Mouse (Mus musculus) kidney, embryonic 16.5 days (tissue): ENCODE data around the gene Metap1d. TPM values are rescaled to one million over a fixed set of nuclear protein-coding genes. Genes with fewer than 3 reads are reported as not detected.

Source experiments
- ATAC-seq: fragments of 200-750 bp; cut with Nextera tagmentation; 2 replicates; pipeline ENCODE4 v1.8.0; 2017; ENCODE audit warnings: moderate TSS enrichment; ENCODE audit not compliant: low FRiP score, low TSS enrichment
- H3K27ac ChIP-seq: fragments of 300-500 bp; sonication (generic); 2 replicates; pipeline ENCODE4 v1.5.1; 2014; ENCODE audit warnings: low read length
- H3K27me3 ChIP-seq: fragments of 300-500 bp; sonication (generic); 2 replicates; pipeline ENCODE4 v1.6.1; 2014; ENCODE audit warnings: low read length, control low read depth, mixed read lengths; ENCODE audit not compliant: insufficient read depth
- H3K36me3 ChIP-seq: fragments of 300-500 bp; sonication (generic); 2 replicates; pipeline ENCODE4 v1.6.1; 2014; ENCODE audit warnings: low read length, control low read depth, mixed read lengths; ENCODE audit not compliant: insufficient read depth
- H3K4me1 ChIP-seq: fragments of 300-500 bp; sonication (generic); 2 replicates; pipeline ENCODE4 v1.6.1; 2014; ENCODE audit warnings: low read length, control low read depth, mixed read lengths; ENCODE audit not compliant: insufficient read depth
- H3K4me2 ChIP-seq: fragments of 300-500 bp; sonication (generic); replicated peaks from 2 replicates; pipeline ENCODE4 v1.6.1; 2014; ENCODE audit warnings: low read depth, low read length
- H3K4me3 ChIP-seq: fragments of 300-500 bp; sonication (generic); 2 replicates; pipeline ENCODE4 v1.5.1; 2014; ENCODE audit warnings: mild to moderate bottlenecking, low read length
- H3K9ac ChIP-seq: fragments of 300-500 bp; sonication (generic); replicated peaks from 2 replicates; pipeline ENCODE4 v1.6.1; 2014; ENCODE audit warnings: low read length
- H3K9me3 ChIP-seq: fragments of 300-500 bp; sonication (generic); 2 replicates; pipeline ENCODE4 v1.6.1; 2016; ENCODE audit warnings: low read length, control low read depth
- WGBS: fragments of 180-500 bp; shearing (Covaris S2); extraction: QIAGEN DNeasy Blood & Tissue Kit; methylation state at CpG from one replicate; pipeline ENCODE4 v1.1.7; 2014; 5-methylcytosine and 5-hydroxymethylcytosine counted together
- polyA plus RNA-seq: library from polyadenylated mRNA; unstranded; fragments of >200 nt; fragmentation: Nextera tagmentation; extraction: Ambion mirVana; gene quantifications from 2 replicates; pipeline ENCODE4 v1.2.1, GENCODE M21; 2015

The Metap1d gene
- polyA plus RNA-seq, 1 experiment from 2014 or later = 46.9 TPM

DNA sequence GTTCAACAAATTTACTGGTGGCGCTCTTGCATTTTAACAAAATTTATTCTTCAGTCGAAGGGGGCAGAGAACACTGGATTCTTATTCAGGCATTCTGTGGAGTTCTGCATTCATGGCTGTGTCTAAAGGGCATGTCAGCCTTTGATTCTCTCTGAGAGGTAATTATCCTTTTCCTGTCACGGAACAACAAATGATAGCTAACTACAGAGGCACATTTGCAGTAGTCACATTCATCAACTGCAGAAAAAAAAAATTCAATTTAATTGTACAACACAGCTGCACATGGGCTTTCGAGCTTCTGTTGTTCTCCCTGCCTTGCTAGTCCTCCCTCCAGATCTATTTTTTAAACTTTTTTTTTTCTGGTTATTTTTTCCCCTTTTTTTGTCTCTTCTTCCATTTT is 63.9 kb downstream of the Metap1d start:
- H3K27ac ChIP-seq = no peak overlapping the region
- WGBS = 67% methylated on average over 4 of the region's 4 CpGs

DNA sequence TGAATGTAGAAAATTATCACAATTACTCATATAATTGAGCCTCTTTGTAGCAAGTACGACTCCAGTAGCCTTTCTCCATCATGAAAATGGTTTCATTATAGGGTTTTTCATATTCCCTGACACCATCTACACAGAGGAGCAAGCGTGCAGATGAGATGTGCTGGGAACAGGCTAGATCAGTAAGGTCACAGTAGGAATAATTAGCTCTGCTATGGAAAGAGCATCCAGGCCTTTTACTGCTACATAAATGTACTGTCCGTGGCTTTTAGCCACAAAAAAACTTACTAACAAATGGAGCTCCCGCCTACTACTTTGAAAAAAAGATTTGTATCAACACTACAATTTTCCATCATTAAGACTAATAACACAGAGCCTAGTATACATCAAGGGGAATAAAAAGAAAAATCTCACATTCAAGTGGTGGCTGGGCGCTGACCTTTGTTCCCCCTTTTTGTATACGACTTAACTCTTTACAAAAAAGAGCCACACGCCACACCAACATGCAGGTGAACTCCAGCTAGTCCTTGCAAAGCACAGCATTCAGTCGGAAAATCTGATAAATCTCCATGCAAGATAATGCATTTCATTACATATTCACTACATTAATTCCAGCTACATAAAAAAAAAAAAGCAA is 64.5 kb downstream of the Metap1d start:
- Histone ChIP-seq H3K4me3 (no peak overlapping the region), H3K36me3 (no peaks in the 10 kb centered on the region), H3K27me3 (peaks cover 10% of the 10 kb centered on the region), H3K4me1 (no peaks in the 10 kb centered on the region), H3K9me3 (no peaks in the 10 kb centered on the region), H3K27ac (no peak overlapping the region), H3K4me2 (no peak overlapping the region), H3K9ac (no peak overlapping the region)
- 78% methylated on average over 8 of the region's 8 CpGs for WGBS
- no peak for ATAC-seq

More for the DNA sequence above, 63.9 kb downstream of the Metap1d start:
- H3K4me1 ChIP-seq = no peaks in the 10 kb centered on the region
- ATAC-seq = no peak
- no peak overlapping the region for H3K9ac ChIP-seq
- H3K4me3 ChIP-seq = no peak overlapping the region
- H3K36me3 ChIP-seq = no peaks in the 10 kb centered on the region
- no peak overlapping the region for H3K4me2 ChIP-seq
- no peaks in the 10 kb centered on the region for H3K9me3 ChIP-seq
- H3K27me3 ChIP-seq = peaks cover 8% of the 10 kb centered on the region; the same call in 1 of the 2 replicates

DNA sequence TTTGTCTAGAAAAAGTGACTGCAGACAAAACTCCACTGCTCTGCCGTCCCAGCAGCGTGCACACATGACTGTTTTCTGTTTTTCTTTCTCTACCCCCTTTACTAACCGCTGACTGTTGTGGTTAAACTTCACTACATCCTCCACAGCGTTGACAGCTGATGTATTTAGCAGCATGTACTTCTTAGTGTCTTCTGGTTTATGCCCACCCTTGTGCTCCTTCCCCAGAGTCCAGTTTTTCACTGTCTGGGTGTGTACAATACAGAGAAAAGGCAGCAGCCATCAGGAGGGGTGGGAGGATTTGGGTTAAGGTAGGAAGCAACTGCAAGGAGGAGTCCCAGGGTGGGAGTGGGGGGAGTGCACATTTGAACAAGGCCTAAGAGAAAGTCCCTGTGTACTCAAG is 69.8 kb downstream of the Metap1d start:
- WGBS = 43% methylated on average over 4 of the region's 4 CpGs
- H3K27me3 ChIP-seq = peaks cover 62% of the 10 kb centered on the region
- ATAC-seq = no peak

DNA sequence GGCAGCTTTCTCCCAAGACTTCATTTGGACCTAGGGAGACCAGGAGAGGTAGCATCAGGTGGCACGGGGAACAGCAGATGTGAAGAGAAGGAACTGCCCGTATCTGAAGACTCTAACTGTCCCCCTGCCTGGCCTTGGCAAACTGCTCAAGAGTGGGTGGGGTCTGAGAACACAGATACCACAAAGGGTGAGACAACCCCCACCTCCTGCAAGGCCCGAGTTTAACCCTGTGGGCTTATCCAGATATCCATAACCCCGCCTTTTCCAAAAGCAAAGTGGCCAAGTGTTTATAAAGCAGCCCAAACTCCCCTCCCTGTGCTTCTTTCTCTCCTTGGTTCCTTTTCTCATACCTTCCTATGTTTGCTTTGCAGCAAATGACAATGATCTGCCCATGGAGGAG is 70.4 kb downstream of the Metap1d start:
- peaks cover 67% of the 10 kb centered on the region for H3K27me3 ChIP-seq
- H3K36me3 ChIP-seq = no peaks in the 10 kb centered on the region
- no peaks in the 10 kb centered on the region for H3K4me1 ChIP-seq
- ATAC-seq = no peak
- no peak overlapping the region for H3K27ac ChIP-seq
- H3K9me3 ChIP-seq = no peaks in the 10 kb centered on the region
- 64% methylated on average over 4 of the region's 4 CpGs for WGBS
- H3K9ac ChIP-seq = no peak overlapping the region
- H3K4me3 ChIP-seq = no peak overlapping the region
- H3K4me2 ChIP-seq = no peak overlapping the region

More for the DNA sequence above, 69.8 kb downstream of the Metap1d start:
- Histone ChIP-seq H3K4me2 (no peak overlapping the region), H3K9ac (no peak overlapping the region), H3K4me1 (no peaks in the 10 kb centered on the region), H3K27ac (no peak overlapping the region), H3K36me3 (no peaks in the 10 kb centered on the region), H3K4me3 (no peak overlapping the region), H3K9me3 (no peaks in the 10 kb centered on the region)

DNA sequence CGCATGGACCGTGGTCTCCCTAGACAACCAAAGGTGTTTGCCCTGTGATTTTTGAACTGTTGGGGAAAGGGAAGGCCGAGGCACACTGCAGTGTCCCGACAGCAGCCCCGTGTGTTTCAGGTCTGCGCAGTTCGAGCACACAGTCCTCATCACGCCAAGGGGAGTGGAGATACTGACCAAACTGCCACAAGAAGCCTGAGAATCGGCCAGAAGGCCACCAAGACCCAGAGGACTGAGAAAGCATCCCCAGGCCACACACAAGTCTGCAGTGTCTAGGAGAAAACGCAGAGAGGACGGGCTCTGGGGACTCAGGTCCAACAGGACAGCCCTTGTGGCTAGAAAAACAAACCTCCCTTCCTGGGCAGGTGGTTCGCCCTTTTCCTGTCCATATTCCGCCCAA is 71.7 kb downstream of the Metap1d start:
- Histone ChIP-seq H3K9me3 (no peaks in the 10 kb centered on the region), H3K4me2 (no peak overlapping the region), H3K27me3 (peaks cover 80% of the 10 kb centered on the region), H3K27ac (no peak overlapping the region), H3K4me3 (no peak overlapping the region), H3K9ac (no peak overlapping the region), H3K4me1 (peaks cover 11% of the 10 kb centered on the region), H3K36me3 (no peaks in the 10 kb centered on the region)
- WGBS = 32% methylated on average over 13 of the region's 13 CpGs
- ATAC-seq = no peak

DNA sequence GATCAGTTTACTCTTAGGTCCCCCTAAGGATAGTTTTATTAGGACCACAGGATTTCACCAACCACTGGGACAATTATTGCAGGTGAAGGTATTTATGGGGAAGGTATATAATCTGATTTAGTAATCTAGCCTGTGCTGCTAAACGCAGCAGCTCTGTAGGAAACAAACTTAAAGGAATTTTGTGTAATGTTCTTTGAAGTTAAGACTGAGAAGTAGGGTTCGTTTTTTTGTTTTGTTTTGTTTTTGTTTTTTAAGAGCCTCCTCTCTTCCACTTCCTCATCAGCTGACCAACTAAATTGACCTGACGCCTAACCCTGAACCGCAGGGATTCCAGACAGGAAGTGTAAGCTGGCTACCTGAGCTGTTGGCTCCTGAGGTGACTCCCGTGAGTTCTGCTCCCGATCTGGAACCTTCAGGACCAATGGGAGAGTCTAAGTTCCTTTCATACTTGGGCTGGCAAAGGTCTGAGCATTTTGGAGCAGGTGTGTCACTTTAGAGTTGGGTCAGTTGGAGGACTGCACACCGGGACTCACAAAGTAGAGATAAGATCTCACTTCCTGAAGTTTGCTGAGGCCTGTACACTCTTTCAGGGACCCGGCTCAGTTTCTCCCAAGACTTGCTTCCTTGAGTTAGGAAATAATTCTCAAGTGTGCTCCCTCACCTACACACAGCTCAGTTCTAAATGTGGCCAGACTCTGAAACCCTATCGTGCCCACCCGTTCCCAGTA is 73.7 kb downstream of the Metap1d start:
- no peaks in the 10 kb centered on the region for H3K36me3 ChIP-seq
- H3K27me3 ChIP-seq = peaks cover 93% of the 10 kb centered on the region
- no peaks in the 10 kb centered on the region for H3K9me3 ChIP-seq
- H3K4me3 ChIP-seq = no peak overlapping the region
- 4% methylated on average over 10 of the region's 10 CpGs for WGBS
- no peak overlapping the region for H3K4me2 ChIP-seq
- ATAC-seq = no peak
- no peak overlapping the region for H3K27ac ChIP-seq
- peaks cover 15% of the 10 kb centered on the region for H3K4me1 ChIP-seq
- no peak overlapping the region for H3K9ac ChIP-seq

DNA sequence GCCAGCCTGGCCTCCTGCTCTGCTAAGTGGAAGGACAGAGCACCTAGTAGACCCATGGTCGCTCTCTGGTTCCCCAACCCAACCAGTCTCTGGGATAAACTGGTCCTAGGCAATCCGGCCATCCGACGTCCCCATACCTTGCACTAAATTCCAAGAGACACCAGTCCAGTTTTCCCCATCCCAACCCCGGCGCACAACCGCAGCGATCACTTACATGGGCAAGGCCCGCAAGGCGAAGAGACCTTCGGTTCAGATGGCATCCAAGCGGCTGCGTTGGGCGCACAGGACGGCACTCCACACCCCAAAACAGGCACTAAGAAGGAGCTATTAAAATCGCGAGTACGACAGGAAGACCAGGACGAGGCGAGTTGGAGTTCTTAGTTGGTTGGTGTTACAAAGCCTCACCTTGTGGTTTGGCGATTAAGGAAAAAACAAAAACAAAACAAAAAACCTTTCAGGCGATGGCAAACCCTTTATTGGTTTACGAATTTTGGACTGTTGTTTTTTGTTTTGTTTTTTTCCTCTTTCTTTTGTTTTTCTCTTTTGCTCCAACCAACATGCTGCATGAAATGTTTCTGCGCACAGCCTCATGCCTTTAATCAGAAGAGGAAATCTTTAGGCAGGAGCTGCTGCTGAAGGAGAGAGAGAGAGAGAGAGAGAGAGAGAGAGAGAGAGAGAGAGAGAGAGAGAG is 74.4 kb downstream of the Metap1d start:
- no peak for ATAC-seq
- Histone ChIP-seq H3K36me3 (no peaks in the 10 kb centered on the region), H3K4me1 (peaks cover 15% of the 10 kb centered on the region), H3K27me3 (peaks cover 99% of the 10 kb centered on the region), H3K4me3 (no peak overlapping the region), H3K27ac (no peak overlapping the region), H3K9ac (no peak overlapping the region), H3K4me2 (no peak overlapping the region), H3K9me3 (no peaks in the 10 kb centered on the region)
- 2% methylated on average over 24 of the region's 24 CpGs for WGBS

DNA sequence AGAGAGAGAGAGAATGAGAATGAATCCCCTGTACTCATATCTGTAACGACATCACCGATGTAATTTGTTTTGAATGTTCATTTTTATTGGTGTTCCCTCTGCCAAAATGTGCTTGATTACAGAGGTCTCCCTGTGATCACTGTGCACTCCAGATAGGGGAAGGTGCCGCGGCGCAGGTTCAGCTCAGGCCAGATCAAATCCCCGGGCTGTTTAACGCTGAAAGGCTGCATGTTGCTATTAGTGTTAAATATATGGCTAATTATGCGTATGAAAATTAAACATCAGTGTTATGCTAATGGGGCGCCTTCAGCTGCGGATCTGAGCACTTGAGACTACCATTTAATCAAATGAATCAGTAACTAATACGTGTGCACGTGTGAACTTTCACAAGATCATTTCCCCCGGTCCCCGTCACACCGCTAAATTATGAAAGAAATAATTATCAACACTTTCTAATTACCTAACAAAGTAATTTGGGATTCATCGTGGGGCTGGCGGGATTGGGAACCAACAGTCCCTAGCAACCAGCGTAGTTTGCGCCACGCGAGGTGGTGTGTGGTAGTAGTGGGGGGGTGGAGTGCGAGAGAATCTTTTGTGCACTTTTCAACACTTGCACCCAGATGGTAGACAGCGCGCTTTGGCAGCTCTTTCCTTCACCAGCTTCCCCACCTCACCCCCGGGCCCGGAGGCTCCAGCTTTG is 75.1 kb downstream of the Metap1d start, which contains the start of gene Dlx1:
Dlx1 (plus strand) TSS at position 100 of the 700 bp plus-strand sequence.
- Histone ChIP-seq H3K4me3 (peak within 1 kb of the TSS; percentile 55), H3K27me3 (peaks cover 99% of the 10 kb centered on the region), H3K27ac (no peak within 1 kb of the TSS), H3K4me1 (peaks cover 15% of the 10 kb centered on the region), H3K9me3 (no peaks in the 10 kb centered on the region), H3K36me3 (no peaks in the 10 kb centered on the region), H3K9ac (no peak within 1 kb of the TSS), H3K4me2 (peak within 1 kb of the TSS; percentile 93)
- ATAC-seq = no peak
- WGBS = 1% methylated on average over 26 of the region's 26 CpGs

DNA sequence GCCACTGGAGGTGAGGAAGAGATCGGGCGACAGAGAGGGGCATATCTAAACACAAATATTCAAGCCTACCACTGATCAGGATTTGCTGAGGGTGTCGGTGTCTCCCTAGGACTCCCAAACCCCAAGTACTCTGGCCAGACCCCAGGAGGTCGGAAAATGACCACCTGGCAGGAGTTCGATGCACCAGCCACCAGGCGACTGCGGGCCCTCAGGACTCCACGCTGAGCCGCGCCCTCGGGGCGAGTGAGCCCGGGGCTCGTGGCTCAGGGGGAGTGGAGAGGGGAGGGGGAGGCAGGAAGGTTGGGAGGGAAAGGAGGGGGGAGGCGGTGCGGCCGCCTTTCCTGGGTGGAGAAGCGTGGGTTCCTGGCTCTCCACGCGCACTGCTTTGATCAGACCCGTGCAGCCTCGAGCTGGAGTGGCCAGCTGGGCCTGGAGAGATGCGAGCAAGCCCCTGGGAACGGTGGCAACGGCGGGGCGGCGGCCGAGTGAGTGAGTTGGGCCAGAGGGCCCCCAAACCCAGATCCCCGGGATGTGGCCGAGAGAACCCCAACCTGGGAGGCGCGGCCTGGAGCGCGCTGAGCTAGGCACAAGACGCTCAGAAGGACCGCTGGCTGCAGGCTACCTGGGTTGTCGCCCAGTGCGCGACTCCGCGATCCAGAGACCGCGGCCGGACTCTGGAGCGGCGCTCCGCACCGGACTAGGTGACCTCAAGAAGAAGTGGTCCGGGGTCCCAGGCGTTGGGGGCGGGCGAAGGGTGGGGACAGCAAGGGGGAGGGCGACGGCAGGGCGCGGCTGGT is 75.8 kb downstream of the Metap1d start:
- Histone ChIP-seq H3K9me3 (no peaks in the 10 kb centered on the region), H3K27me3 (peaks cover 99% of the 10 kb centered on the region), H3K36me3 (no peaks in the 10 kb centered on the region), H3K4me3 (peak overlapping the region; percentile 55), H3K9ac (0 out of 2 replicates have a peak overlapping the region, but pooled peaks have one; percentile 19), H3K4me2 (peak overlapping the region; percentile 93), H3K4me1 (peaks cover 15% of the 10 kb centered on the region), H3K27ac (no peak overlapping the region)
- 0% methylated on average over 46 of the region's 57 CpGs for WGBS
- peak; percentile 59 for ATAC-seq
